Mouse (Mus musculus) thymus, adult 2 months (tissue): ENCODE results near the gene Fbxo8.

ENCODE experiments used
- CTCF ChIP-seq: fragments of 200-500 bp; IDR thresholded peaks from 2 replicates; pipeline ENCODE4 v1.5.1; 2012; ENCODE audit warnings: mild to moderate bottlenecking, control low read depth, low read length, moderate library complexity, borderline replicate concordance; ENCODE audit not compliant: control insufficient read depth, poor library complexity, insufficient read depth; ENCODE audit errors: extremely low read depth
- POLR2A ChIP-seq: fragments of 200-500 bp; IDR thresholded peaks from 2 replicates; pipeline ENCODE4 v1.6.1; 2012; ENCODE audit warnings: mild to moderate bottlenecking, low read length, control low read depth, moderate library complexity; ENCODE audit not compliant: control insufficient read depth, poor library complexity, insufficient read depth; ENCODE audit errors: extremely low read depth

DNA sequence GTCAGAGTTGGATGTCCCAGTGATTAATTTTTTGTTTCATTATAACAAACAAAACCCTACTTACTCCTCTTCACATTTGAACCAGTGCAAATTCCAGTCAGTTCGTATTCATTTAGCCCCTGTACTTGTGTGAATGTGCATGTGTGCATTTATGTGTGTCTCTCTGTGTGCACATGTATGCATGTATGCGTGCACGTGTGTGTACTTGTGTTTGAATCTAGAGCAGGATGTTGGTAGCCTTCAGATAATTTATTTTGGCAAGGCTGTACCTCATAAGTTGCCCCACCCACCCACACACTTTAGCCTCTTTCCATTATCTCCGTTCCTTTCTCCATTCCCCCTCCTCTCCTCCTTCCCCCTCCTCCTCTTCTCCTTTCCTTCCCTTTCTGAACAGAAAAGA lies 70.2 kb downstream of the Fbxo8 start:
- TF ChIP-seq CTCF (no peak), POLR2A (no peak)
